Mouse (Mus musculus) heart, postnatal 25 days (tissue): Measurements from ENCODE around the gene Taz. TPM values are rescaled to one million over a fixed set of nuclear protein-coding genes. Genes with fewer than 3 reads are reported as not detected.
A peak's percentile ranks its signal among the peaks of the same experiment; 100 is the strongest.

ENCODE experiments used
- DNase-seq: peaks from one replicate; pipeline ENCODE4 v3.0.0; 2022; ENCODE audit warnings: low spot score
- intact Hi-C: fragments of 180-260 bp; cut with DNase I; formaldehyde crosslinking; loops from one replicate; pipeline ENCODE4 v1.15.1; 2025
- total RNA-seq, 2 experiments: library from RNA; stranded (reverse); gene quantifications; 2 replicates each; pipeline ENCODE4 v1.2.3; 2021

The Taz gene
- total RNA-seq = 10 to 100 TPM; 42.1 to 45.2 TPM

DNA sequence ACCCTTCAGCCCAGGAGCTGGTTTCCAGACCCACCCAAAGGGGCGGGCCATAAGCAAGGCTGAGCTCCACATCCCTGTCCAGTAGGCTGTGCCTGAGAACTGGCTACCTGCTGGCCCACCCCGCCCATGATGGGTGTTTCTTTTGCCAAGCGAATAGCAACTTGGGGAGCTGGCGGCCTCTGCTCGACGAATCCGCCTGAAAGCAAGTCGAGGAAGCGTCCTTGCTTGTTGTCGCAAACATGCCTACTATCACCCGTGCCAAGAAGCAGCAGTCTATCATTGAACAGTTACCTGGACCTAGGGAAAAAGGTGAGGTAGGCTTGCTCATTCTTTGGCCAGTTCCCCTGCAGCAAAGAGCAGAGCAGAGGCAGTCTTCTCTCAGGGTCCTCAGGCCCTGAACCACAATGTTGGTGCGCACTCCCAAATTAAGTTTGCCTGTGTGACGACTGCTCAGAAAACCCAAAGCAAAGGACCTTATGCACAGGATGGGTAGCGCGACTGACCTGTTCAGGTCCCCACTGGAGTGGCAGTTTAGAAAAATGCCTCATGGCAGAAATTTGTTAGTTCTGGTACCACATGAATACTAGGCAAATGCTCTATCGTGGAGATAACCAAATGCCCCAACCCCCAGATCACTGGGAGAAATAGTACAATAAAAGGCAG lies at the start of gene Taz, which contains the start of gene Dnase1l1:
Taz (plus strand) TSS at position 181 of the 663 bp plus-strand sequence.
Dnase1l1 (minus strand) TSS at position 606 of the 663 bp plus-strand sequence.
- peak; percentile 81 for DNase-seq
- intact Hi-C loops = no loop called here

DNA sequence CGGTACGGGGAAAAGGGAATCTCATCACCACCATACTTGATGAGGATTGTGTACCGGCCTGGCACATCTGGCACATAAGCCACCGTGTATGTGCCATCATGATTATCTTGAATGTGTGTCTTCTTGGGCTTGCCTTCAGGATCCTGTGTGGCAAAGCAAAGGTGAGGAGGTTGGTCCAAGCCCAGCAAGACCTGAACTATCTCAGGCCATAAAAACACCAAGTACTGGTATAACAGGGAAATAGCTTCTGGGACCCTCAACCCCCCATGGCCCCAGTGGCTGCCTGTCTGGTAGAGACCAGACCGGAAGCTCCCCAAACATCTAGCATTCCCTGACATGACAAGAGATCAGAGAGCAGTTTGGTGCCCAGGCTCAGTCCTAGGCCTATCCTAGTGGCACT lies 48.5 kb upstream of the Taz start:
- DNase-seq = no peak
- intact Hi-C loops = no loop called here

DNA sequence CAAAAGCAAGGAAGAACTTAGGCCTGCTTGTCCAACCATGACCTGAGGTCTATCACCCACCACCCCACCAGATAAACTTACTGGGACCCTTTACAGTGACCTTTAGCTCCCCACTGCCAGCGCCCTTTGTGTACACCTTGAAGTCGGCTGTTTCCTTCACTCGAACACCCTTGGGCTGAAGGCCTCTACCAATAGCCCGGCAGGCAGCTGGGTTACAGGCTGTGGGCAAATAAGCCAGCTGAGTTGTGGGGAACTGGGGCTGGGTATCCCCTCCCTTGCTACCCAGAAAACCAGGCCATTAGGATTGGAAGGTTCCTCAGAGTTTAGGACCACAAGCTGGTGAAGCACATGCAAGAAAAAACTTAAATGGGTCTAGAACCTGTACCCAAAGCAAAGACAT lies 41.4 kb upstream of the Taz start:
- DNase-seq = no peak
- intact Hi-C loops = loop anchor here (10.0 kb wide), 1 partner anchor 216 kb away; the partner anchor contains the start of gene Irak1

DNA sequence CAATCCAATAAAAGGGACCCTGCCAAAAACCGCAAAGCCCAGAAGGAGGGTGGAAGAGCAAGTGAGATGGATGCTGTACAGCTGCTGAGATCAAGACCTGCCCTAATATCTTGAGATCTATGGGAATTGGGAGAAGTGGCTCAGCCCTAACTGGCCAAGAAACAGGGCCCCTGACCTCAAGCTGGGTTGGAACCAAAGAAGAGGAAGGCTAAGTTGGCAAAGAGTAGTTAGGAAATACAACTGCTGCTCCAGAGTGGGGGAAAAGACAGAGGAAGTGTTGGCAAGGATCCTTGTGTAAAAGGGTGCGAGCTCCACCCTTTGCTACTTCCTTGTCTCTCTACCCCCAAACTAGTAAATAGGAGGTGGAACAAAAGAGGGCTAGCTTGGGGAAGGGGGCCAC lies 38.3 kb upstream of the Taz start:
- intact Hi-C loops = loop anchor here (10.0 kb wide), 1 partner anchor 219 kb away; the partner anchor contains the start of gene Irak1
- DNase-seq = no peak

DNA sequence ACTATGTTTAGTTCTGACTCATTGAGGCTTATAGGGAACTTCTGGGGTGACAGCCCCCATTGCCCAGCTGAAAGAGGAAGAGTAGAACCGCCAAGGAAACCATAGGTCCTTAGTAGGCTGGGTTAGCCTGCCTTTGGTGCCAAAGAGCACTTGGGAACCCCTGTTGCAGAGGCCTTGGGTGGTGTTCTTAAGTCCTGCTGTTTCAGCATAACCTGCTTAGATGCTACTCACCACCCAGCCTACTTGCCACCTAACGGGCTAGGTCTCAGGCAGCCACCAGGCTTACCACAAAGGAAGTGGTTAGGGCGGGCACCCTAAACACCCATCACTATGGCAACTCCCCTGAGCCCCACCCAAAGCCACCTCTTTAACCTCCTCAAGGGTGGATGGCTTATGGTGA lies 37.9 kb upstream of the Taz start:
- intact Hi-C loops = loop anchor here (10.0 kb wide), 1 partner anchor 219 kb away; the partner anchor contains the start of gene Irak1
- no peak for DNase-seq

DNA sequence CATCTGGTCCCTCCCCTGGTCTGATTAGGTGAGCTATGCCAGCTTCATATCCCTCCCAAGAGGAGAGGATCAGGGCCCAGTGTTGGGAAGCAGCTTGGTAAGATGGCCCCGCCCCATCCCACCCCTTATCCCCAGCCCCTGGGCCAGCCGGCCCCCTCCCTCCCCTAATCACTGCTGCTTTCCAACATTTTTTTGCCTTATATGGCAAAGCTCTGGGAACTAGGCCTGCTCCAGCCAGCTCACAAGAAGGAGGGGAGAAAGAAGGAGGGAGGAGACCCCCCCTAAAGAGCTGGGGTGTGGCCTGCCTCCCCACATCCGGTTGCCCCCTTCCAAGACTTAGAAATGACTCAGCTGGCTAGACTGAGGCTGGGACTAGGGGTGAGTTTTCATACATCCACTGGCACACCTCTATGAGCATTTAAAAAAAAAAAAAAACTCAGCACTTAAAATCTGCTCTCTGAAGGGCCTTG lies 37.1 kb upstream of the Taz start:
- DNase-seq = peak; percentile 70
- intact Hi-C loops = loop anchor here (5.0 to 10.0 kb wide), 3 partner anchors 123 to 220 kb away; partner anchors contain the start of gene Irak1

DNA sequence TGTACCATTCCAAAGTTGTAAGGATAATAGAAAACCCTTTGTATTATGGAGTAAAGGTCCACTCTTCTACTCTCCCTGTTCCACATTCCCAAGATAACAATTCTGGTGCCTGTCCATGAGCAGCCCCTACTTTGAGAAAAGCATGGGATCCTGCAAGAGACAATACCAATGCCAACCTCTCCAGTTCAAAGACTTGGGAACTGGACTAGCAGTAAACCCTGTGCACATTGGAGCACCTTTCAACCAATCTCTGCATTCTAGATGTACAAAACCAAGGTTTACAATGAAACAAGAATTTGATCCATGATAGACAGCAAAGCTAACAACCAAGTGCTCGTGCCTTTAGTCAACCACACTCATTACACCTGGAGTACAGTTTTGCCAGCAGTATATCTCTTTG lies 36.6 kb upstream of the Taz start:
- no peak for DNase-seq
- intact Hi-C loops = loop anchor here (5.0 to 10.0 kb wide), 3 partner anchors 122 to 220 kb away; partner anchors contain the start of gene Irak1

DNA sequence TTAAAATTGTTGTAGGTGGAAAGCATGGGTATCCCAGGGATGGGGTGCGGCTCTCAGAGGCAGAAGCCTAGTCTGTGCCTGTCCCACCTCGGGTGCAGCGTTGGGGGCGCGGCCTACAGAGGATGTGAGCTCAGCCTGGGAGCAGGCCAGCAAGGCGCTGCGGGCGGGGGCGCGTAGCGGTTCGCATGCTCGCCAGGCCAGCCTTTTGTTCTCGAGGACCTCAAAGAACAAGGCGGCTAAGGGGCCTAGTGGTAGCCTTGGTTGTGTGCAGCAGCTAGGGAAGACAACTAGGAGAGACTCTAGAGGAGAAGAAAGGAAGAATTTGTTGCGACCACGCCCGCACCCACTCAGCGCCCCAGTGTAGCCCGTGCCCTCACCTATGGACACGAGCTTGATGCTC lies 36.0 kb upstream of the Taz start:
- intact Hi-C loops = loop anchor here (2.0 to 10.0 kb wide), 4 partner anchors 122 to 279 kb away; partner anchors contain the start of genes Hcfc1 and Irak1
- peak; percentile 84 for DNase-seq

DNA sequence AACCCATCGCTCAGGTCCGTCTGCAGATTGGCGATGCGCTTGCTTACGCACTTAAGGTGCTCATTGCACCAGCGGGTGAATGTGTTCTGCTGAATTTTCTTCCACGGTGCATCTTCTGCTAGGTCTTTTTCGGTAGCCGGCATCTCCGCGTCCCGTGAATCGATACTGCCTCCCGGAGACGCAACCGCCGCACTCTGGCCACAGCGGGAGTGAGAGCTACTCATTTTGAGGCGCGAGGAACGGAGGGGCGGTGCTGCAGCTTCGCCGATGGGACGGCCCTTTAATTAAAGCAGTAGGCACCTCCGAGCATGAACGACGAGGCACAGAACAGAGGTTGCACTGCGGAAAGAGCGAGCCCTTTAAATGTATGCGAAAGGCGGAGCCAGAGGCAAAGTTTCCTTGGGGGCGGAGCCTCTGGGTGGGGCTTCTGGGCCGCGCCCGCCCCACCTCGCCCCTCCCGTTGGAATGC lies 35.5 kb upstream of the Taz start:
- intact Hi-C loops = loop anchor here (2.0 to 10.0 kb wide), 4 partner anchors 121 to 279 kb away; partner anchors contain the start of genes Hcfc1 and Irak1
- DNase-seq = peak; percentile 83

DNA sequence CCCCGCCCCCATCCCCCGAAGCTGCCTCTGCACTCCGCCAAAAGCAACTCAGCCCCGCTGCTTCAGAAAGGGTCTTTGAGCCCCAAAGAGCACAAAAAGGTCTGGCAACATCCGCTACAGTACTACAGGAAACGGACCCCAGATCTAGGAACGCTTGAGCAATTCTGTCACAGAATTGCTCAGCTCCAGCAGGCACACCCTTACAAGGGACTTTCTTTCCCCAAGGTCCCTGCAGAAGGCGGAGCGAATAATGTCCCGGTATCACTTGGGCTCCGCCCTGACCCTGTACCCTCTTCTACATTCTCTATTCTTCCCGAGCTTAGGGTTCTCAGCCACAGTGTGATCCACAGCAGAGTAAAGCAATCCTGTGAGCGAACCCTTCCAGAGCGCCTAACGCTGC lies 35.0 kb upstream of the Taz start:
- DNase-seq = peak; percentile 40
- intact Hi-C loops = loop anchor here (2.0 to 10.0 kb wide), 4 partner anchors 121 to 280 kb away; partner anchors contain the start of genes Hcfc1 and Irak1

DNA sequence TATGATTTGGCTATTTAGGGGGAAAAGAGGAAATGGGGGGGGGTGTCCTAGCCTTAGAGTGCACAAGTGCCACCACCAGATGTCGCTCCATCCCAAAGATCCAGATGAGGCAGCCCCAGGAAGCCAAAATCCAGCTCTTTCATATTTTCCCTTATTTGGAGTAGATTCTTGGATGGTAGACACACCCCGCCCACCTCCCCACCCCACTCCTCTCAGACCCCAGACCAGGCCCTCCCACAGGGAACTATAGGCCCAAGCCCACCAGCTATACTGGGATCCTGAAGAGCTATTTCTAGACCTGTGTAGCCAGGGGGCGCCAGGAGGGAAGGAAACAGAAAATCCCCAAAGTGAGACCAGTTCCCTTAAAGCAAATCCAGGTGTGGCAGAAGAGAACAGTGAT lies 33.1 kb upstream of the Taz start:
- no peak for DNase-seq

DNA sequence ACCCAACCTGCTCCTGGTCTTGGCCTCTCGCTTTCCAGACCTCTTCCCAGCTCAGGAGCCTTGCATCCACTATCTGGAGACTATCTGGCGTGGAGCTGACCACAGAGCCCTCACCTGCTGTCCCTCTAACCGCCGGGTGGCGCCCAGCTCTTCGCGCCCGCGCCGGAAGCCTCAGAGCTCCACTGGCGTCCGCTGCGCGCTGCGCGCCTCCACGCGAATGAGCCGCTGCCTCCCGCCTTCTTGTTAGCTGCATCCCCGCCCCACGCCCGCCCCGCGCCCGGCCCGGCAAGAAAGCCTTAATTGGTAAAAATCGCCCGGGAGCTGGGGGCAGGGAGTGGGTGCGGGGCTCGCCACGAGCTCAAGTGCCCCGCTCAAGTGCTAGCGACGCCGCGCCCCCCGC lies 32.1 kb upstream of the Taz start, which contains the start of gene Flna:
Flna (minus strand) TSS at position 206 of the 400 bp plus-strand sequence.
- intact Hi-C loops = loop anchor here (2.0 to 10.0 kb wide), 5 partner anchors 55 to 225 kb away; partner anchors contain the start of genes Gdi1 and Irak1
- peak; percentile 61 for DNase-seq

More for the DNA sequence above, 33.1 kb upstream of the Taz start:
- intact Hi-C loops = loop anchor here (2.0 to 10.0 kb wide), 5 partner anchors 56 to 224 kb away; partner anchors contain the start of genes Gdi1 and Irak1

DNA sequence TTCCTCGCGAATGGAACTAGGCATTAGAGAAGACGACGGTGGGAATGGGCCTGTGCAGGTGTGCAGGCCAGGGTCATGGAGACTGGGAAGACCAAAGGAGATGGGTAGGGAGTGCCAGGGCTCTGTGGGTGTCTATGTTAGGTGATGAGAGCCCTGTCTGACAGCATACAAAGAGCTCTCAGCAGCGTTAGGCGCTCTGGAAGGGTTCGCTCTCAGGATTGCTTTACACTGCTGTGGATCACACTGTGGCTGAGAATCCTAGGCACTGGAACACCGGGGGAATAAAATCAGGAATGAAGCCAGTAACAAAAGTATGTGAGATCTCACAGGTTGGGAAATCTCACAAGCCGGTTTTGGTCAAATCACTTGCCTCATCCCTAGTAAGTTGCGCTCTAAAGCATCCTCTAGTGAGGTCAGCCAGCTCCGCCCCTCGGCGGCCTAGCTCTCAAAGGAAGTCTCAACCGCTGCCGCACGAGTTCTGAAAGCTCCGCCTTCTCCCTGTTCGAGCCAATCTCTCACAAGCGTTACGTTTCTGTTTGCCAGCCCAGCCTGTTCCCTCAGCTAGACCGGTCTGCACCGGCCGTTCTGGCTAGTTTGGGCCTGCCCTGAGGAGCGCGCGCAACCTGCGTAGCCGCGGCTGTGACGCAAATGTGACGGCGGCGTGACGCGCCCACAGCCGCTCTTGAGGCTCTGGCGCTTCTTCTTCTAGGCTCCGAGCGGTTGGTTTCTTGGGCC lies 27.4 kb upstream of the Taz start, which contains the start of gene Emd:
Emd (plus strand) TSS at position 535 of the 735 bp plus-strand sequence.
- intact Hi-C loops = no loop called here
- peak; percentile 88 for DNase-seq

DNA sequence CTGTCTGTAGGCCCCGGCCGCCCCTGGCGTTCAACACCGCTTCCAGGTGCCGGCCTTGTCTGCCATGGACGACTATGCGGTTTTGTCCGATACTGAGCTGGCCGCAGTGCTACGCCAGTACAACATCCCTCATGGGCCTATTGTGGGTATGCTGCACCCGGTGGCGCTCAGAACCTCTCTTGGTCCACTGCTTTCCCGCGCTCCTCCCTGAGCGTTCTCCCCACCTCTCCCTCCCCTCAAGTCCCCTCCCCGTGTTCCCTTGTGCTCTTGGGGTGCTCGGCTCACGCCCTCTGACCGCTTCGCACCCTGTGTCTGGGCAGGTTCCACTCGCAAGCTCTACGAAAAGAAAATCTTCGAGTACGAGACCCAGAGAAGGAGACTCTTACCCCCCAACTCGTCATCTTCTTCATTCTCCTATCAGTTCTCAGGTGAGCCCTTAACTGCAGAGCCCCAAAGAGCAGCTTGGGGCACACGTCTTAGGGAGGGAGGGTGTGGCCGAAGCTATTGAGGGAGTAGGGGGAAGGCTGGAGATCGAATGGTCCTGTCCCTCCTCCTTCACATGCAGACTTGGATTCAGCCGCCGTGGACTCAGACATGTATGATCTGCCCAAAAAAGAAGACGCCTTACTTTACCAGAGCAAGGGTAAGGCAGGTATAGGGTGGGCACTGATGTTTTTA lies 26.7 kb upstream of the Taz start:
- intact Hi-C loops = no loop called here
- no peak for DNase-seq

DNA sequence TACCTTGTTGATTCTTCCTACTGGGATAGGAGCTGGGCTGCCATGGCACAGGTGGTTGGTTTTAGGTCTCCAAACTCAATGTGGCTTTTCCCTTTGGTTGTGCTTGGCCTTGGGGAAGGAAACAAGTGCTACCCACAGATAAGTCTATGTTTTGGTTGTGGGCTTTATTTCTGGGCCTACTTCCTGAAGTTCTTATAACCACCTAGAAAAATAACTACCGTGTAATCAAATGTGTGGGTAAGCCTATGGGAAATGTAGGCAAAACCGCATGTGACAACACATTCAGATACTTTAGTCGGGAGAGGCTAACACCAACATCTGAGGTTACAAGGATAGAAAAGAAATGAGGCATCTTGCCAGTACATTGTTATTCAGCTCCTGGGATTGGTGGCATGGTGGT lies 24.0 kb upstream of the Taz start:
- intact Hi-C loops = no loop called here
- DNase-seq = no peak

DNA sequence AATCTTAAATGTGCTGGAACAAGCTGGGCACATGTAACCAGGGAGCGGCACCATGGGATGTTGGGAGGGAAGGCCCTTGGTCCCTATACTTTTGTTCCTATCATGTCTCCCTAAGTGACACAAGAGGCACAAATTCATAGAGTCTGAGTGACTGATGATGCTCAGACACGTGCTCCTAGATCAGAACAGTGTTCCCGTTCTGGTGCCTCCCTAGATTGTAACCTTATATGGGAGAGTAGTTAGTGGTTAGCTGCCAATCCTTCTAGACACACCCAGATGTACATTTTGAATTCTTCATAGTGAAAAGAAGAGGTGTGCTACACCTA lies 12.0 kb upstream of the Taz start:
- intact Hi-C loops = no loop called here
- no peak for DNase-seq

DNA sequence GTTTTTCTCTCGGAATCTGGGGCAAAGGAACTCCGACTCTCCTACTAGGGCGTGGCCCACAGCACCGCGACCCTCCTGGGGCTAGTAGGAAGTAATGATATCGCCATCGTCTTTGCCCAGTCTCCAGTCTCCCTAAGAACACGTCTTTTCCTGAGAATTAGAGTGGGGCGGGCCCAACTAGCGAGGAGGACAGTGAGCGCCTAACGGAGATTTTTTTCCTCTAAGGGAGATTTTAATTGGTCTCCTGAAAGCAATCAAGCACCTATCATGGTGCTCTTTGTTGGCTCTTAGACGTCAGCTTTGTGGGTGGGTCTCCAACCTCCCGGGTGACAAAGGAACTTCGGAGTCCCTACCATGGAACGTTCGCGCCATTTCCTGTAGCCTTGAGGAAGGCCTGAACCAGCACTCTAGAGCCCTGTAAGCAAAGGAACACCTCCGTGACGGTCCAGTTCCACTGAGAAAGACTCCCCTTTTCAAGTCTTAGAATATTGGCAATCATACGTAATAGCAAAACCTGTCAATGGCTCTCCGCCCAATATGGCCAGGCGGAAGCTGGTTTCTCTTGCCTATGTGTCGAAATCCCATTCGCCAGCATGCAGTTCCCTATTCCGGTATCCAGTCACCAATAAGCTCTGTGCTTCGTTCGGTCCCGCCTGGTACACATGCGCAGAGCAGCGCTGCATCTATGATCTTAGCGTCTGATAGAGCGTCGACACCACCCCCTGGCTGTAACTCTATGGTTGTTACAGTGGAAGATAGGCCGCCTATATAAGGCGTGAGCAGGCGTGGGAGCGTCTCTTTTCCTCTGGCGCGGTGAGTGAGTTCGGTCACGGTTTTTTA lies 11.4 kb upstream of the Taz start, which contains the start of gene Rpl10:
Rpl10 (plus strand) TSS at position 751 of the 840 bp plus-strand sequence.
- DNase-seq = peak; percentile 91
- intact Hi-C loops = no loop called here

DNA sequence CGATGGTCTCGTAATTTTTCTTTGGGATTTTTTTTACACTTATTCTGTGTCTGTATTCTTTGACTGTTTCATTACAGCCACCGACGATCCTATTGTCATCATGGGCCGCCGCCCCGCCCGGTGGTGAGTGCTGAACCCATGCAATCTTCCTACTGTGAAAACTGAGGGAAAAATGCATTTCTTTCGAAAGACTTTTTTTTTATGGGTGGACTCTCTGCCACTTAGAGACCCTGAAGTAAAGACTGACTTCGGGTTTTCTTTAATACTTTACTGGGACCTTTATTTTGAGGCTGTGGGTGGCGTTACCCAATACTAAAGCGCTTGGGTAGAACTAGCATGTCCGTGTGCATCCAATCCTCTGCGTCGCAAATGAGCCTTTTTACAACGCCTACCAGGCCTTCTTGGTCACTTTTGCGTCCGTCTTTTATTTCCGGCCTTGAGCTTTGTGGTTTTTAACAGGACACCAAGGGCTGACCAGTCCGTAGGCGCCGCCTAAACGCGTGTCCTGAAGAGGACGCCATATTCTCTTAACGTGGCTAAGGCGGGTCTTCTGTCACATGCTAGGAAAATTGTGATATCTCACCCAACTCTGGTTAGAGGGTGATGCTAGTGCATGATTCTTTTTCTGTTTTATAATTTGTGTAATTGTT lies 10.7 kb upstream of the Taz start:
- no peak for DNase-seq
- intact Hi-C loops = no loop called here
